Mouse (Mus musculus): ENCODE results near the gene Rfxank.

GRCm38 (mm10) chr8:70122863-70123262 lies 16.1 kb downstream of the Rfxank start:
- no peak for TF ChIP-seq POLR2A (IDR thresholded peaks at IDR 0.05; ENCODE audit: insufficient read length, low read depth)
- TF ChIP-seq REST (IDR thresholded peaks at IDR 0.05; ENCODE audit: insufficient read depth, insufficient read length) = peak; percentile 45
- TF ChIP-seq USF1 (IDR thresholded peaks at IDR 0.05; ENCODE audit: low read depth) = no peak
- no peak for TF ChIP-seq MYOD1 (IDR thresholded peaks at IDR 0.05; ENCODE audit: control insufficient read depth in 1 of 3, insufficient read length in 2 of 3, low read depth in 2 of 3)

All from myocyte (in vitro differentiated cells).